Mouse (Mus musculus) WW6 (cell line): ENCODE data around the gene Gm28897.
"Not testable (repeated sequence)": the region's sequence is repeated elsewhere in the genome, so short reads cannot be mapped to it uniquely, and the experiment has no call there.

Experiments used
- DNase-seq: peaks from one replicate; pipeline ENCODE4 v3.0.0-alpha.2; 2013; ENCODE audit warnings: low read depth, low spot score

The Gm28897 gene

GRCm38 (mm10) chrY:80926695-80927094, at the start of gene Gm28897:
Gm28897 (plus strand) TSS chrY:80926995.
- not testable (repeated sequence) for DNase-seq
